In the genomic region with DNA sequence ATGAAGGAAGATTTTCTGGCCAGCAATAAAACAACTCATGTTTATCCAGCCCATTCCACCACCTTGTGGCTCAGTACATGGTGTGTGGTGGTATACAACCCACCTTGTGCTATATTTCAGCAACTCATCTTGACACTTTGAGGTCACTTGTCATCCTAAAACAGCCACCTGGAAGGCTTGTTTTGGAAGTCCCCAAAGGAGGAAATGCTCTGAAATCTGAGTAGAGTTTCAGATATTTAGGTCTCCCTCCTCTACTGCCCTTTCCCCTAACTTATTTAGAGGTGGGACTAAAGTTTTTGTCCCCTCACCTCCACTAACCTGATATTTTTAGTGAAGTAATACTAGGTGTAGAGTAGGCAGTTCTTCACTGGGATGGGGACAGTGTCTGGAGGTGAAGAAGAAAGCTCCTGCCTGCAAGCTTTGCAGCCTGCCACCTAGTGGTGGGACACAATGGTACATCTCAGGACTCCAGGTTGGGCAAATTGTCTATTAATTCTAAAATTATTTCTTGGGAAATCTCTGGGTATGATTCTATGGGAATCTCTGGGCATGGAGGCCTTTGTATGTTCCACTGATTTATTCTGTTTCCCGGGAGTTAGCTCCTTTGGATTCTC, we compare ENCODE assay signal across 8 mouse cellular contexts. TPM values are rescaled to one million over a fixed set of nuclear protein-coding genes. Genes with fewer than 3 reads are reported as not detected.
DNase-seq lines count a peak whose midpoint lies in the region; ATAC-seq and TF ChIP-seq lines count a peak whose summit lies in the region.

No protein-coding gene starts in this region.

- no peak for TF ChIP-seq EP300 in liver, postnatal 0 days (IDR thresholded peaks at IDR 0.05; ENCODE audit: low read depth)

- H3K4me2 ChIP-seq in embryonic facial prominence, embryonic 12.5 days (replicated peaks) = peak overlapping the region; percentile 70
- H3K4me2 ChIP-seq in heart, embryonic 13.5 days = peak overlapping the region; percentile 88
- H3K4me2 ChIP-seq in kidney, postnatal 0 days (ENCODE audit: low read length) = peak overlapping the region; percentile 90
- peak overlapping the region; percentile 27; the same call in 1 of the 2 replicates for H3K4me2 ChIP-seq in liver, postnatal 0 days (ENCODE audit: low read depth, low read length)
- peak overlapping the region; percentile 58 for H3K4me2 ChIP-seq in neural tube, embryonic 14.5 days (ENCODE audit: low read depth, low read length)

- no peaks in the 10 kb centered on the region for H3K9me3 ChIP-seq in embryonic facial prominence, embryonic 12.5 days
- no peaks in the 10 kb centered on the region for H3K9me3 ChIP-seq in heart, embryonic 13.5 days
- no peaks in the 10 kb centered on the region for H3K9me3 ChIP-seq in kidney, postnatal 0 days (replicated peaks; ENCODE audit: low read length)
- H3K9me3 ChIP-seq in liver, postnatal 0 days (ENCODE audit: low read length) = no peaks in the 10 kb centered on the region
- H3K9me3 ChIP-seq in neural tube, embryonic 14.5 days (ENCODE audit: control insufficient read depth, low read length) = no peaks in the 10 kb centered on the region

- TF ChIP-seq CTCF in kidney, postnatal 0 days (IDR thresholded peaks at IDR 0.05; ENCODE audit: low read depth) = peak; percentile 83
- peak; percentile 90 for TF ChIP-seq CTCF in liver, postnatal 0 days (IDR thresholded peaks at IDR 0.05; ENCODE audit: low read depth)

- peaks cover 9% of the 10 kb centered on the region; the same call in 1 of the 2 replicates for H3K4me1 ChIP-seq in embryonic facial prominence, embryonic 12.5 days
- H3K4me1 ChIP-seq in heart, embryonic 13.5 days = peaks cover 53% of the 10 kb centered on the region
- 0 out of 2 replicates have a peak, but pooled peaks cover 4% of the 10 kb centered on the region for H3K4me1 ChIP-seq in kidney, postnatal 0 days (replicated peaks; ENCODE audit: insufficient read depth, low read length)
- peaks cover 16% of the 10 kb centered on the region for H3K4me1 ChIP-seq in liver, postnatal 0 days (ENCODE audit: insufficient read depth)
- peaks cover 14% of the 10 kb centered on the region for H3K4me1 ChIP-seq in neural tube, embryonic 14.5 days (ENCODE audit: control insufficient read depth, insufficient read depth, low read length)

- peak; percentile 61 to 75 for DNase-seq in CD8-positive naive resting alpha-beta T cell, adult 2 months (ENCODE audit: low read depth in 2 of 2, low spot score in 2 of 2)
- DNase-seq in adrenal gland, postnatal 10 days = peak; percentile 83
- peak; percentile 67 for DNase-seq in kidney, postnatal 0 days (ENCODE audit: low spot score)
- peak; percentile 83 for DNase-seq in liver, postnatal 0 days
- peak; percentile 56 to 75 for DNase-seq in thymus, postnatal 10 days (ENCODE audit: low spot score in 2 of 2)

- WGBS in embryonic facial prominence, embryonic 12.5 days = 34% methylated on average over 1 of the region's 1 CpGs
- WGBS in heart, embryonic 13.5 days = 21% methylated on average over 1 of the region's 1 CpGs
- 30% methylated on average over 1 of the region's 1 CpGs for WGBS in kidney, postnatal 0 days
- 13% methylated on average over 1 of the region's 1 CpGs for WGBS in liver, postnatal 0 days (ENCODE audit: insufficient replicate concordance)
- 43% methylated on average over 1 of the region's 1 CpGs for WGBS in neural tube, embryonic 14.5 days

- no peak overlapping the region for H3K9ac ChIP-seq in embryonic facial prominence, embryonic 12.5 days
- peak overlapping the region; percentile 92; the same call in 1 of the 2 replicates for H3K9ac ChIP-seq in heart, embryonic 13.5 days
- no peak overlapping the region for H3K9ac ChIP-seq in kidney, postnatal 0 days (ENCODE audit: low read depth, low read length)
- H3K9ac ChIP-seq in liver, postnatal 0 days (replicated peaks) = no peak overlapping the region
- H3K9ac ChIP-seq in neural tube, embryonic 14.5 days (replicated peaks; ENCODE audit: low read depth, low read length) = no peak overlapping the region

- no peak for ATAC-seq in embryonic facial prominence, embryonic 12.5 days (ENCODE audit: insufficient number of reproducible peaks, insufficient read depth, low FRiP score, low TSS enrichment)
- ATAC-seq in heart, embryonic 13.5 days (ENCODE audit: extremely low read depth, insufficient number of reproducible peaks, low FRiP score, low TSS enrichment) = no peak
- no peak for ATAC-seq in kidney, postnatal 0 days (replicated peaks; ENCODE audit: low FRiP score, low read depth)
- ATAC-seq in liver, postnatal 0 days = no peak
- no peak for ATAC-seq in neural tube, embryonic 14.5 days (ENCODE audit: low read depth)

- no peak overlapping the region for H3K27ac ChIP-seq in embryonic facial prominence, embryonic 12.5 days
- H3K27ac ChIP-seq in heart, embryonic 13.5 days (replicated peaks) = no peak overlapping the region
- H3K27ac ChIP-seq in kidney, postnatal 0 days = no peak overlapping the region
- no peak overlapping the region for H3K27ac ChIP-seq in liver, postnatal 0 days (ENCODE audit: low read depth)
- no peak overlapping the region for H3K27ac ChIP-seq in neural tube, embryonic 14.5 days (ENCODE audit: low read depth, low read length)

- H3K36me3 ChIP-seq in embryonic facial prominence, embryonic 12.5 days = no peaks in the 10 kb centered on the region
- H3K36me3 ChIP-seq in heart, embryonic 13.5 days = no peaks in the 10 kb centered on the region
- H3K36me3 ChIP-seq in kidney, postnatal 0 days (ENCODE audit: insufficient read depth, low read length) = no peaks in the 10 kb centered on the region
- H3K36me3 ChIP-seq in liver, postnatal 0 days (replicated peaks; ENCODE audit: insufficient read depth, low read length) = no peaks in the 10 kb centered on the region
- no peaks in the 10 kb centered on the region for H3K36me3 ChIP-seq in neural tube, embryonic 14.5 days (ENCODE audit: control insufficient read depth, insufficient read depth, low read length)

- H3K27me3 ChIP-seq in embryonic facial prominence, embryonic 12.5 days = no peaks in the 10 kb centered on the region
- H3K27me3 ChIP-seq in heart, embryonic 13.5 days (replicated peaks) = no peaks in the 10 kb centered on the region
- H3K27me3 ChIP-seq in kidney, postnatal 0 days (ENCODE audit: insufficient read depth, low read length) = no peaks in the 10 kb centered on the region
- no peaks in the 10 kb centered on the region for H3K27me3 ChIP-seq in liver, postnatal 0 days (ENCODE audit: insufficient read depth, low read length)
- no peaks in the 10 kb centered on the region for H3K27me3 ChIP-seq in neural tube, embryonic 14.5 days (ENCODE audit: control insufficient read depth, insufficient read depth, low read length)

- 0 out of 2 replicates have a peak overlapping the region, but pooled peaks have one; percentile 69 for H3K4me3 ChIP-seq in embryonic facial prominence, embryonic 12.5 days
- peak overlapping the region; percentile 91 for H3K4me3 ChIP-seq in heart, embryonic 13.5 days
- H3K4me3 ChIP-seq in kidney, postnatal 0 days (replicated peaks; ENCODE audit: low read depth, low read length) = 0 out of 2 replicates have a peak overlapping the region, but pooled peaks have one; percentile 78
- 0 out of 2 replicates have a peak overlapping the region, but pooled peaks have one; percentile 79 for H3K4me3 ChIP-seq in liver, postnatal 0 days (ENCODE audit: low read depth, low read length)
- peak overlapping the region; percentile 64; the same call in 1 of the 2 replicates for H3K4me3 ChIP-seq in neural tube, embryonic 14.5 days (ENCODE audit: low read depth, low read length)

RNA-seq across cellular contexts. Expression of a gene that starts 2.5 kb away (rescaled TPM):
- total RNA-seq in adrenal gland, postnatal 10 days (2021) = 10 to 100 TPM; 13.1 to 14.6 TPM
- polyA plus RNA-seq in embryonic facial prominence, embryonic 12.5 days (2016; fragmentation: Nextera tagmentation; extraction: Ambion mirVana) = 2.2 and 2.7 TPM in 2 replicates
- polyA plus RNA-seq in heart, embryonic 13.5 days (2015; fragmentation: Nextera tagmentation; extraction: Ambion mirVana) = 3.4 and 3.7 TPM in 2 replicates
- polyA plus RNA-seq in kidney, postnatal 0 days (2015; fragmentation: Nextera tagmentation; extraction: Ambion mirVana) = 2.3 and 2.9 TPM in 2 replicates
- polyA plus RNA-seq in liver, postnatal 0 days (2015; fragmentation: Nextera tagmentation; extraction: Ambion mirVana) = 0.47 TPM in 2 replicates
- polyA plus RNA-seq in neural tube, embryonic 14.5 days (2014; fragmentation: Nextera tagmentation; extraction: Ambion mirVana) = 3.3 and 3.9 TPM in 2 replicates

RNA-seq across cellular contexts. Expression of a gene that starts 17.7 kb away (rescaled TPM):
- 100 to 1,000 TPM; 406 to 429 TPM for total RNA-seq in adrenal gland, postnatal 10 days (2021)
- 99.8 and 105 TPM in 2 replicates for polyA plus RNA-seq in embryonic facial prominence, embryonic 12.5 days (2016; fragmentation: Nextera tagmentation; extraction: Ambion mirVana)
- 159 and 171 TPM in 2 replicates for polyA plus RNA-seq in heart, embryonic 13.5 days (2015; fragmentation: Nextera tagmentation; extraction: Ambion mirVana)
- polyA plus RNA-seq in kidney, postnatal 0 days (2015; fragmentation: Nextera tagmentation; extraction: Ambion mirVana) = 190 and 193 TPM in 2 replicates
- polyA plus RNA-seq in liver, postnatal 0 days (2015; fragmentation: Nextera tagmentation; extraction: Ambion mirVana) = 171 and 182 TPM in 2 replicates
- 127 and 135 TPM in 2 replicates for polyA plus RNA-seq in neural tube, embryonic 14.5 days (2014; fragmentation: Nextera tagmentation; extraction: Ambion mirVana)

RNA-seq across cellular contexts. Expression of a gene that starts 30.8 kb away (rescaled TPM):
- total RNA-seq in adrenal gland, postnatal 10 days (2021) = 1 to 10 TPM; 4.1 to 6.4 TPM
- 14.3 and 15.0 TPM in 2 replicates for polyA plus RNA-seq in embryonic facial prominence, embryonic 12.5 days (2016; fragmentation: Nextera tagmentation; extraction: Ambion mirVana)
- polyA plus RNA-seq in heart, embryonic 13.5 days (2015; fragmentation: Nextera tagmentation; extraction: Ambion mirVana) = 6.9 and 7.2 TPM in 2 replicates
- 8.3 and 8.7 TPM in 2 replicates for polyA plus RNA-seq in kidney, postnatal 0 days (2015; fragmentation: Nextera tagmentation; extraction: Ambion mirVana)
- 0.47 and 0.79 TPM in 2 replicates for polyA plus RNA-seq in liver, postnatal 0 days (2015; fragmentation: Nextera tagmentation; extraction: Ambion mirVana)
- 11.9 and 14.6 TPM in 2 replicates for polyA plus RNA-seq in neural tube, embryonic 14.5 days (2014; fragmentation: Nextera tagmentation; extraction: Ambion mirVana)

Comparison
In these comparisons a context has a peak if more than half of its experiments do, and no peak if none do; other contexts are left out.
1. H3K4me2 ChIP-seq: peak in every context shown above with its lines; median percentile 90 in kidney, postnatal 0 days; 88 in heart, embryonic 13.5 days; 70 in embryonic facial prominence, embryonic 12.5 days; 58 in neural tube, embryonic 14.5 days; 27 in liver, postnatal 0 days.